Mouse (Mus musculus): ENCODE measurements around the gene Ephb4.

The Ephb4 gene

GRCm38 (mm10) chr5:137349384-137350204, at the start of gene Ephb4:
Ephb4 (plus strand) TSS chr5:137350109.
- peak; percentile 100 for DNase-seq

GRCm38 (mm10) chr5:137301253-137301652, 48.7 kb upstream of the Ephb4 start:
- DNase-seq: peak; percentile 89

GRCm38 (mm10) chr5:137303609-137304008, 46.3 kb upstream of the Ephb4 start:
- DNase-seq: no peak

GRCm38 (mm10) chr5:137304165-137304564, 45.7 kb upstream of the Ephb4 start:
- no peak for DNase-seq

- no peak for DNase-seq
These were observed 45.1 kb upstream of the Ephb4 start for GRCm38 (mm10) chr5:137304816-137305215.

- no peak for DNase-seq
These were observed 44.1 kb upstream of the Ephb4 start for GRCm38 (mm10) chr5:137305822-137306221.

GRCm38 (mm10) chr5:137306439-137307005, 43.4 kb upstream of the Ephb4 start:
- DNase-seq: no peak

- peak; percentile 99 for DNase-seq
These were observed 42.6 kb upstream of the Ephb4 start, which contains the start of gene Srrt for GRCm38 (mm10) chr5:137307071-137307912. Srrt (minus strand) TSS chr5:137307674.

GRCm38 (mm10) chr5:137308356-137308755, 41.6 kb upstream of the Ephb4 start:
- DNase-seq: no peak

- DNase-seq: peak; percentile 96
These were observed 36.3 kb upstream of the Ephb4 start for GRCm38 (mm10) chr5:137313466-137314192.

GRCm38 (mm10) chr5:137314193-137315083, 35.5 kb upstream of the Ephb4 start, which contains the start of gene Trip6:
Trip6 (minus strand) TSS chr5:137314404.
- DNase-seq: peak; percentile 99

GRCm38 (mm10) chr5:137315084-137315903, 34.6 kb upstream of the Ephb4 start:
- DNase-seq: peak; percentile 94

- DNase-seq: no peak
These were observed 32.5 kb upstream of the Ephb4 start for GRCm38 (mm10) chr5:137317361-137317760.

- DNase-seq: no peak
These were observed 31.3 kb upstream of the Ephb4 start for GRCm38 (mm10) chr5:137318570-137318969.

GRCm38 (mm10) chr5:137320996-137321395, 28.9 kb upstream of the Ephb4 start:
- no peak for DNase-seq

- peak; percentile 90 for DNase-seq
These were observed 19.0 kb upstream of the Ephb4 start for GRCm38 (mm10) chr5:137330910-137331309.

- DNase-seq: no peak
These were observed 16.9 kb upstream of the Ephb4 start for GRCm38 (mm10) chr5:137332857-137333511.

- peak; percentile 99 for DNase-seq
These were observed 16.3 kb upstream of the Ephb4 start, which contains the start of gene Slc12a9 for GRCm38 (mm10) chr5:137333512-137334174. Slc12a9 (minus strand) TSS chr5:137333597.

GRCm38 (mm10) chr5:137334317-137334716, 15.6 kb upstream of the Ephb4 start:
- peak; percentile 83 for DNase-seq
